Mouse (Mus musculus) midbrain, embryonic 11.5 days (tissue): ENCODE results near the gene Zfp326. TPM values are rescaled to one million over a fixed set of nuclear protein-coding genes. Genes with fewer than 3 reads are reported as not detected.

Experiments used
- ATAC-seq: fragments of 200-750 bp; cut with Nextera tagmentation; 2 replicates; pipeline ENCODE4 v1.8.0; 2017; ENCODE audit warnings: moderate TSS enrichment, moderate library complexity; ENCODE audit not compliant: low FRiP score
- DNase-seq: peaks from one replicate; pipeline ENCODE4 v3.0.0; 2015; ENCODE audit warnings: low spot score; ENCODE audit errors: missing footprints
- H3K27ac ChIP-seq: fragments of 300-500 bp; sonication (generic); 2 replicates; pipeline ENCODE4 v1.5.1; 2014; ENCODE audit warnings: low read depth, low read length
- H3K27me3 ChIP-seq: fragments of 300-500 bp; sonication (generic); 2 replicates; pipeline ENCODE4 v1.6.1; 2014; ENCODE audit warnings: mild to moderate bottlenecking, low read length, moderate library complexity, mixed read lengths; ENCODE audit not compliant: control insufficient read depth, insufficient read depth
- H3K36me3 ChIP-seq: fragments of 300-500 bp; sonication (generic); 2 replicates; pipeline ENCODE4 v1.6.1; 2014; ENCODE audit warnings: mild to moderate bottlenecking, low read length, moderate library complexity, mixed read lengths; ENCODE audit not compliant: control insufficient read depth, insufficient read depth
- H3K4me1 ChIP-seq: fragments of 300-500 bp; sonication (generic); 2 replicates; pipeline ENCODE4 v1.6.1; 2014; ENCODE audit warnings: low read length; ENCODE audit not compliant: control insufficient read depth, insufficient read depth
- H3K4me2 ChIP-seq: fragments of 300-500 bp; sonication (generic); 2 replicates; pipeline ENCODE4 v1.6.1; 2014; ENCODE audit warnings: mild to moderate bottlenecking, moderate library complexity
- H3K4me3 ChIP-seq: fragments of 300-500 bp; sonication (generic); 2 replicates; pipeline ENCODE4 v1.5.1; 2014; ENCODE audit warnings: low read depth, low read length
- H3K9ac ChIP-seq: fragments of 300-500 bp; sonication (generic); 2 replicates; pipeline ENCODE4 v1.6.1; 2014; ENCODE audit warnings: low read length
- H3K9me3 ChIP-seq: fragments of 300-500 bp; sonication (generic); 2 replicates; pipeline ENCODE4 v1.6.1; 2016; ENCODE audit warnings: low read length; ENCODE audit not compliant: control insufficient read depth
- WGBS: fragments of 180-500 bp; shearing (Covaris S2); extraction: QIAGEN DNeasy Blood & Tissue Kit; methylation state at CpG from one replicate; pipeline ENCODE4 v1.1.7; 2014; 5-methylcytosine and 5-hydroxymethylcytosine counted together
- polyA plus RNA-seq: library from polyadenylated mRNA; unstranded; fragments of >200 nt; fragmentation: Nextera tagmentation; extraction: Ambion mirVana; gene quantifications from 2 replicates; pipeline ENCODE4 v1.2.1, GENCODE M21; 2014

Zfp326 gene
- polyA plus RNA-seq, 1 experiment from 2014 or later: 43.3 TPM

DNA sequence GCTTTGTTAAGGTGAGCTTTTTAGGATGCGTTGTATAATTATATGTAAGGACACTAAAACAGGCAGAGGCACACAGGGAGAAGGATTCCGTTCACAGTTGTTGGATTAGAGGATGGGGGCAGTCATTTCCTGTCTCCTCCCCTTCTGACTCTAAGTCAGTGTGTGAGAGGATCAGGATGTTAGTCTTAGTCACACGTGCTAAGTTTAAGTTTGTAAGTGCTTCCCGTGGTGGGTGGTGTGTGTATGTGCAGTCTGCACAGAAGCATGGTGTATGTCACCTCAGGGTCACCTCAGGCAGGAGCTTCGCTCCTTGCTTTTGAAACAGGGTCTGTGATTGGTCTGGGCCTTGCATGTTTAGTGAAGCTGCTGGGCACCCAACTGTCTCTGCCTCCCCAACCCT lies 35.1 kb downstream of the Zfp326 start:
- Histone ChIP-seq H3K4me3 (no peak overlapping the region), H3K9me3 (no peaks in the 10 kb centered on the region), H3K36me3 (peaks cover 29% of the 10 kb centered on the region), H3K4me1 (no peaks in the 10 kb centered on the region), H3K27ac (no peak overlapping the region), H3K9ac (no peak overlapping the region), H3K4me2 (no peak overlapping the region), H3K27me3 (no peaks in the 10 kb centered on the region)
- DNase-seq (no peak), ATAC-seq (no peak)
- 85% methylated on average over 5 of the region's 5 CpGs for WGBS

DNA sequence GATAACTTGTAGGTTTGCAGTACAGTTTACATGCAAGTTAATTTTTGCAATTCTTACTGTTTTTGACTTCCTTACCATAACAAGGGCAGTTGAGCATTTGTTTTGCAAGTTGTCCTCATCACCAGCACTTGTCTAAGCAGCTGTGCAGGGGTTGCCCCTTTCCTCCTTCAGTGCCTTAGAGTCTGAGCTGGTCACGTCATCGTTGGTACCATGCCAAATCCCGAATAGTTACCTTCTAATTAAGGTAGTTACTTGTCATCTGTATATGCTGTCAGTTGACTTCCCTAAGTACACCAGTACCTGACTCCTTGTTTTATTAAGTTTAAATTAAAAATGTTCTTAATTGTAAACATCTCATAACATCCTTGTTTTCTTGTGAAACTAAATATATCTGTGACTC lies 41.0 kb downstream of the Zfp326 start:
- no peak overlapping the region for H3K4me3 ChIP-seq
- no peaks in the 10 kb centered on the region for H3K9me3 ChIP-seq
- no peak overlapping the region for H3K4me2 ChIP-seq
- 96% methylated on average over 3 of the region's 3 CpGs for WGBS
- H3K4me1 ChIP-seq: no peaks in the 10 kb centered on the region
- no peak overlapping the region for H3K27ac ChIP-seq
- H3K36me3 ChIP-seq: peaks cover 17% of the 10 kb centered on the region
- ATAC-seq (no peak), DNase-seq (no peak)
- no peaks in the 10 kb centered on the region for H3K27me3 ChIP-seq
- H3K9ac ChIP-seq: no peak overlapping the region

- H3K4me2 ChIP-seq: no peak overlapping the region
- no peak overlapping the region for H3K27ac ChIP-seq
- H3K4me3 ChIP-seq: no peak overlapping the region
- no peaks in the 10 kb centered on the region; the same call in none of the 2 replicates for H3K4me1 ChIP-seq
- DNase-seq: peak; percentile 93
- peaks cover 13% of the 10 kb centered on the region for H3K36me3 ChIP-seq
- 87% methylated on average over 6 of the region's 6 CpGs for WGBS
- H3K9me3 ChIP-seq: no peaks in the 10 kb centered on the region
- no peak for ATAC-seq
- no peak overlapping the region for H3K9ac ChIP-seq
- no peaks in the 10 kb centered on the region for H3K27me3 ChIP-seq
Measured at GRCm38 (mm10) chr5:105918289-105918688, 41.9 kb downstream of the Zfp326 start.

GRCm38 (mm10) chr5:105922818-105923487 lies 46.6 kb downstream of the Zfp326 start:
- H3K27ac ChIP-seq: no peak overlapping the region
- no peaks in the 10 kb centered on the region for H3K9me3 ChIP-seq
- 68% methylated on average over 12 of the region's 12 CpGs for WGBS
- no peak overlapping the region for H3K4me2 ChIP-seq
- no peak for DNase-seq
- no peaks in the 10 kb centered on the region for H3K27me3 ChIP-seq
- no peaks in the 10 kb centered on the region; the same call in none of the 2 replicates for H3K4me1 ChIP-seq
- no peak overlapping the region for H3K4me3 ChIP-seq
- H3K36me3 ChIP-seq: peaks cover 4% of the 10 kb centered on the region
- peak; percentile 34; the same call in 1 of the 2 replicates for ATAC-seq
- H3K9ac ChIP-seq: no peak overlapping the region

- 94% methylated on average over 8 of the region's 8 CpGs for WGBS
- Histone ChIP-seq H3K4me2 (no peak overlapping the region), H3K9ac (no peak overlapping the region), H3K4me1 (no peaks in the 10 kb centered on the region; the same call in none of the 2 replicates), H3K9me3 (no peaks in the 10 kb centered on the region), H3K4me3 (no peak overlapping the region), H3K27ac (no peak overlapping the region), H3K27me3 (no peaks in the 10 kb centered on the region), H3K36me3 (no peaks in the 10 kb centered on the region)
- ATAC-seq (no peak), DNase-seq (no peak)
Measured at GRCm38 (mm10) chr5:105924347-105924746, 48.0 kb downstream of the Zfp326 start.

DNA sequence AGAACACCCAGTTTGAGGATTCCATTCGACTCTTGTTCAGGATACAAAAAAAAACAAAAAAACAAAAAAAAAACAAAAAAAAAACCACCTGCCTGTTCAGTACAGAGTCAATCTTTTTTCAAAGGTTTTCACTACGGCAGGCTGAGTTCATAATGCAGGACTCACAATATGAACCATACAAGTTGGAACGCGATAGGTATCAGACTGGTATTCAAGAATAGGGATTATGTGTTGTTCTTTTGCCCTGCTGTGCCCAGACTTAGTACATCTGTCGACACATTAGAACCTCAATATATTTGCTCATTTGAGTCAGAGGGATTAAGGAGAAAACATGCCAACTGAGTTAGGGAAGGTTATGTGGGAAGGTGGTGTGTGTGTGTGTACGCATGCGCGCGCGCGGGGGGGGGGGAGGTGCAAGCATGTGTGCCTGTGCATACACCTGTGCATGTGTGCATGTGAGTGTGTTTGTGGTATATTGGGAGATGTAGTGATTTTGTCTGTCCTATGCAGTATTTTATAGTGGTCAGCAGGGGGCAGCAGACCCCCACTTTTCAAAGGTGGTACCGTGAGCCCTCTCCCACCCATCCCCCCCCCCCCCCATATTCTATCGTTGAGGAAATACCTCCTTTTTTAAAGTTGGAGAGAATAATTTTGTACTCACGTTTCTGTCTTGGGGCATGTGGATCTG lies 49.3 kb downstream of the Zfp326 start:
- WGBS: 68% methylated on average over 14 of the region's 14 CpGs

DNA sequence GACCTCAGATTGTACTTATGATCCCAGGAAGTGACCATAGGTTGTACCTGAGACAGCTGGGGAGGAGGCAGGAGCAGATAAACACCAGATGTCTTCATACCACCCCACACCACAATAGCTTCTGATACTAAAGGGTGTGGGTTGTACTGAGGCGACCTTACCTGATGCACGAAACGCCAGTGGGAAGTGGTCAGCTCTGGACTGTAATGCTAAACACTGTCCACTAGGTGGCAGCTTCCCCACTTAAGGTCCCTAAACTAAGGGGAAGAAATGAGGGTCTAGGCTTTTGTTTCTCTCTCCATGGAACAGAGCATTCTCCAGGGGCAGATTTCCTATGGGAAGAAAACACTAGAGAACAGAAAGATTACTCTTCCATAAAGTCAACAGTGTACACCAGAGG lies 53.9 kb downstream of the Zfp326 start:
- WGBS: 42% methylated on average over 3 of the region's 3 CpGs
- Histone ChIP-seq H3K9me3 (peaks cover 4% of the 10 kb centered on the region), H3K4me3 (no peak overlapping the region), H3K9ac (no peak overlapping the region), H3K27ac (no peak overlapping the region), H3K4me1 (no peaks in the 10 kb centered on the region), H3K36me3 (no peaks in the 10 kb centered on the region), H3K27me3 (no peaks in the 10 kb centered on the region), H3K4me2 (no peak overlapping the region)
- DNase-seq (no peak), ATAC-seq (0 out of 2 replicates have a peak, but pooled peaks have one; percentile 19)

More for the DNA sequence above, 49.3 kb downstream of the Zfp326 start:
- H3K27ac ChIP-seq: no peak overlapping the region
- no peak overlapping the region for H3K4me2 ChIP-seq
- H3K27me3 ChIP-seq: no peaks in the 10 kb centered on the region
- DNase-seq (no peak), ATAC-seq (peak; percentile 66)
- H3K4me1 ChIP-seq: no peaks in the 10 kb centered on the region; the same call in none of the 2 replicates
- no peaks in the 10 kb centered on the region for H3K36me3 ChIP-seq
- H3K9ac ChIP-seq: no peak overlapping the region
- H3K9me3 ChIP-seq: no peaks in the 10 kb centered on the region
- no peak overlapping the region for H3K4me3 ChIP-seq

DNA sequence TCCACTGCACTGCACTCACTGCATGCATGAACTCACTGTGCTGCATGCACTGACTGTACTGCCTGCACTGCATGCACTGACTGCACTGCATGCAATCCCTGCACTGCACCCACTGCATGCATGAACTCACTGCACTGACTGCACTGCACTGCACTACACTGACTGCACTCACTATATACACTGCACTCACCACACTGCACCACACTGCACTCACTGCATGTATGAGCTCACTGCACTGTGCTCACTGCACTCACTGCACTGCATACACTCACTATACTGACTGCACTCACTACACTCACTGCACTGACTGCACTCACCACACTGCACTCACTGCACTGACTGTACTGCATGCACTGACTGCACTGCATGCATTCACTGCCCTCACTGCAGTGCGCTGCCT lies 56.0 kb downstream of the Zfp326 start:
- Histone ChIP-seq H3K9ac (no peak overlapping the region), H3K9me3 (peaks cover 4% of the 10 kb centered on the region), H3K36me3 (no peaks in the 10 kb centered on the region), H3K4me1 (no peaks in the 10 kb centered on the region), H3K4me2 (no peak overlapping the region), H3K27me3 (no peaks in the 10 kb centered on the region), H3K27ac (no peak overlapping the region), H3K4me3 (no peak overlapping the region)
- DNase-seq: no peak
- 92% methylated on average over 1 of the region's 1 CpGs for WGBS
- no peak for ATAC-seq

DNA sequence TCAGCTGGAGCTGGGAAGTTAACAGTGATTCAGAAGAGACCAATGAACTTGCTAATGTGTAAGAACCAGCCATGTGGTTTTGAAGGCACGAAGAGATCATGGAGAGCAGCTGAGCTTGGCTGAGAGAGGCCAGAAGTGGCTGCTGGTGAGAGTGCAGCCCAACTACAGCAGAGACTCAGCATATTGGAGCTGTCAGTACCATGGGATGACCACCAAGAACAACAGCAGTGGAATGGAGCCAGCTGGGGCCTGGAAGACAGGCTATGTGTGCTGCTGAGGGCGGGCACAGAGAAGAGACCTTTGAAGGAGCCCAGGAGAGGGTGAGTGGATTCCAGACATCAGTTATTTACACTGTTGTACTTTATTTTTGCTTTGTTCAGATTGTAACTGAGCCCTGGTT lies 65.6 kb downstream of the Zfp326 start:
- Histone ChIP-seq H3K4me2 (no peak overlapping the region), H3K27me3 (no peaks in the 10 kb centered on the region), H3K9me3 (no peaks in the 10 kb centered on the region), H3K9ac (no peak overlapping the region), H3K4me3 (no peak overlapping the region), H3K36me3 (no peaks in the 10 kb centered on the region), H3K4me1 (no peaks in the 10 kb centered on the region), H3K27ac (no peak overlapping the region)
- 92% methylated on average over 2 of the region's 2 CpGs for WGBS
- ATAC-seq: no peak
- no peak for DNase-seq
